Mouse (Mus musculus) megakaryocyte-erythroid progenitor cell, adult 5-6 weeks (primary cell): ENCODE measurements around the gene Atp8a2. TPM values are rescaled to one million over a fixed set of nuclear protein-coding genes. Genes with fewer than 3 reads are reported as not detected.
"Not testable (repeated sequence)": the region's sequence is repeated elsewhere in the genome, so short reads cannot be mapped to it uniquely, and the experiment has no call there.

Experiments used
- ATAC-seq: replicated peaks from 2 replicates; pipeline ENCODE4 v1.8.0; 2016; ENCODE audit warnings: mild to moderate bottlenecking, inconsistent platforms; ENCODE audit not compliant: severe bottlenecking, poor library complexity, low FRiP score, low TSS enrichment
- total RNA-seq, 2 experiments: library from RNA; stranded (forward) in 1 of 2; stranded (reverse) in 1 of 2; fragments of 200-1000, 215-1000 nt in 1 of 2; fragments of >200 nt in 1 of 2; fragmentation: Nextera tagmentation in 1 of 2; gene quantifications; 2 replicates each; pipeline ENCODE4 v1.2.3; 2014 to 2017

The Atp8a2 gene
- total RNA-seq, 2 experiments from 2014 or later, result 3.3 TPM; not detected in 1

- no peak for ATAC-seq
Observed at GRCm38 (mm10) chr14:59638906-59639703, 557.9 kb downstream of the Atp8a2 start.

GRCm38 (mm10) chr14:59633988-59634387 is 563.0 kb downstream of the Atp8a2 start:
- ATAC-seq, result no peak

- ATAC-seq, result no peak
Observed at GRCm38 (mm10) chr14:59633295-59633898, 563.6 kb downstream of the Atp8a2 start.

DNA sequence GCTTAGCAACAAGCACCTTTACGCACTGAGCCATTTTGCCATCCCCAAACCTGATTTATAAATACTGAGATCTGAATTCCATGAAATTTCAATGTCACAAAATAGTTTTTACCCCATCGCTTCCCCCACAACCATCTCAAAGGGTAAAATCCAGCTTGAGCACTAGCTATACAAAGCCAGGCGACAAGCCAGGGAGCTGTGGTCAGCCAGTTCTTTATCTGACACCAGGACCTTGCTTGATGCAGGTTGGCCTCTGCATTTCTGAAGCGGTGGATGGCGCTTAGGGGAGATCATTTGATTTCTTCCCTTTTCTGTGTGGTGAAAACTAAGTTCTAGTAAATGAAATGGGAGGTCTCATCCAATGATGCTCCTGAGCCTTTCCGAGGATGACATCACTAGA is 564.9 kb downstream of the Atp8a2 start:
- ATAC-seq, result no peak

DNA sequence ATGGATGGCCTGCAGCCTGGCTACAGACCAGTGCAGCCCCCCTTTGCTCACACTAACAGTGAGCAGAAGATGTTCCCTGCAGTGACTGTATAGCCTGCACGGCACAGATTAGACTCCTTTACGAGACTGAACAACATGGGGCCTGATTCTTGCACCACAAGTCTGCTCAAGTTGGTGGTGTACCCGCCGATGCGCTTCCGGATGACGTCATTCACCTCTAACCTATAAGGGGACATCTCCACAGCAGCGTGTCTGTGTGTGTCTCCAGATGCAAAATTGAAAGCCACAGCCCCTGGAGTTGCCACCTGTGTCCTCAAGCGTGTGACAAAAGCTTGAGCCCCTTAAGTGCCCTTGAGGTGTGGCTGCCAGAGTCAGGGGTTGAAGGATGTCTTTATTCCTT is 566.9 kb downstream of the Atp8a2 start:
- no peak for ATAC-seq

DNA sequence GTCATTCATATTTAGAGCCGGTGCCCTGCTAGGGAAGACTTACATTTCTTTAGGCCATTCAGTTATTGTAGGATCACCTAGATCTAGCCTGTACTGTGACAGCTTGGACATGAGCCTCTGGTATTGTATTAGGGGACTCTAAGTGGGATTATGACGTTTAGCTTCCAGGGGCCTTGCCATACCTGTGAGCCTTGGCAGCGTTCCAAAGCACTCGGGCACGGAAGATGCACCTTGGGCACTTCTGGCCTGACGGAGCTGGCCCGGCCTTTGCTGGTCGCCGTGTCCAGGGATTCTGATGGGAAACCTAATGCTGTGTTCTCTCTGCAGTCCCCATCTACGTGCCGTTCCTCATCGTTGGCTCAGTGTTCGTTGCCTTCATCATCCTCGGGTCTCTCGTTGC is 567.7 kb downstream of the Atp8a2 start:
- no peak for ATAC-seq

DNA sequence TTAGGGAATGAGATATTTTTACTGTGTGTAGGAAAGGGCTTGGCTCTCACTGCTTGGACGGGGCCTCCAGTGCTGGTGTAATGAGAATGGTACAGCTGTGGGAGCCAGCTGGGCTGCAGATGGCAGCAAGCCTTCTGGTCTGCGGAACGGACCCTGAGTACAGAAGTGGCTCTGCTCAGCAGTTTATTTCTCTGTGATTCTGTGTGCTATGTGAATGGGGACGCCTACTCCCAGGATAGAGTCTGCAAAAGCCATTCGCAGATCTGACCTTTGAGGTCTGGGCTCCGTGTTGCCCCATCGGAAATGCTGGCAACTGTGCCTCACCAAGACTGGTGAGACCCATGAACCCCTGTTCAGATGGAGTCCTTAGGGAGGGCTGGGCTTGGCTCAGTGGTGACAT is 569.2 kb downstream of the Atp8a2 start:
- no peak for ATAC-seq

DNA sequence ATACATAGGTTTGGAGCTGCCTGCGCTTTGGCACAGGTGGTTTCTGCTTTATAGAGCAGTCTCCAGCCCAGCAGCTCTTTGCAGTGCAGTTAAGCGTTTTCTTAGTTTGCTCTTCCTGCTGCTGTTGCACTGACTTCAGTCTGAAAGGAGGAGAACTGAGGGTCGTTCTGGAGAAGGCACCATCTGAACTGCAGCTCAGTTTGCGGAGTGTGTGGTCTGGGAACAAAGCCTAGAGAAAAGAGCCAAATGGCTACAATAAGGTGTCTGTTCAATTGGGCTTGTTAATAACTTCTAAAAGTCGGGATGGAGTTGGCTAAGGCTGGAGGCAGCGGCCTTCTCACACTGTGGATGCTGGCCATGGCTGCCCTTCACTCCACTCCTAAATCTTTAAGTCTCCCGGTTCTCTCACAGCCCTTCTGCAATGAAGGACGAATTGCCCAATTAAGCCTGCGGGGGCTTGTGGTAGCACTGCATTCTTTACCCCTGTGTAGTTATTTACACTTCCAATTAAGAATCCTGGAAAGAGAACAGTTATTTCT is 569.8 kb downstream of the Atp8a2 start:
- ATAC-seq, result no peak

GRCm38 (mm10) chr14:59626711-59627110 is 570.3 kb downstream of the Atp8a2 start:
- ATAC-seq, result no peak

DNA sequence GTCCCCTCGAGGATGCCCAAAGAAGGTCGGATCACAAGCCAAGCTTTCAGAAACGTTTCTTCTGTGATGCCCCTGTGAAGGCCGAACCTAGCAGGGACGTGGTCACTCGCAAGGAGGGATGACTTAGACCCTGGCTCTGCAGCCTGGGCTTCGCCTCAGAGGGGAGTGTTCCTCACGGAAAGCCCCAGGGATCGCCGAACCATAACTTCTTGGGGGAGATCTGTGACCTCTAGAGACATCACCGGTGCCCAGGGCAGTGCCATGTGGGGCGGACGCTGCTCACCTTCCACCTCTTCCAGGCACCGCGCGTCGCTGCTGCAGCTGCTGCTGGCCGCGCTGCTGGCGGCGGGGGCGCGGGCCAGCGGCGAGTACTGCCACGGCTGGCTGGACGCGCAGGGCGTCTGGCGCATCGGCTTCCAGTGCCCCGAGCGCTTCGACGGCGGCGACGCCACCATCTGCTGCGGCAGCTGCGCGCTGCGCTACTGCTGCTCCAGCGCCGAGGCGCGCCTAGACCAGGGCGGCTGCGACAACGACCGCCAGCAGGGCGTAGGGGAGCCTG is 571.1 kb downstream of the Atp8a2 start:
- 0 out of 2 replicates have a peak, but pooled peaks have one; percentile 10 for ATAC-seq

GRCm38 (mm10) chr14:59625158-59625805 is 571.7 kb downstream of the Atp8a2 start, which contains the start of gene Shisa2:
Shisa2 (plus strand) TSS chr14:59625308.
- ATAC-seq, result peak; percentile 30; the same call in 1 of the 2 replicates

GRCm38 (mm10) chr14:59624326-59624885 is 572.6 kb downstream of the Atp8a2 start:
- no peak for ATAC-seq

DNA sequence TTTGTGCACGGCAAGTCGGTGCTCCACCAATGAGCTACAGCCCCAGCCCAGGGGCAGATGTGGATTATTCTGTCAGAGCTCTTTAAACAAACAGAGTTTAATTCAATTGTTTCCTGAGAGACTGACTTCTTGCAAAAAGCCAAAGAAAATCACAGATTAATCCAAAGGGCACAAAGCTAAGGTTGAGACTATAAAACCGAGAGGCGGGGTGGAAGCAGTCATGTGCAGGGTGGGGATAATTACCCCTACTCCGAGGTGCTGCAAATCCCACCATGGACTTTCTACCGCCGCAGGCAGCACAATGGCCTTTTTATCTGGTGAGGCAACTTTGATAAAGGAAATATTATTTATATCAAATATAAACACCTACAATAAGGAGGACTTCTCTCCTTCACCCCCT is 580.2 kb downstream of the Atp8a2 start:
- ATAC-seq, result no peak

GRCm38 (mm10) chr14:59614149-59614548 is 582.8 kb downstream of the Atp8a2 start:
- not testable (repeated sequence) for ATAC-seq

DNA sequence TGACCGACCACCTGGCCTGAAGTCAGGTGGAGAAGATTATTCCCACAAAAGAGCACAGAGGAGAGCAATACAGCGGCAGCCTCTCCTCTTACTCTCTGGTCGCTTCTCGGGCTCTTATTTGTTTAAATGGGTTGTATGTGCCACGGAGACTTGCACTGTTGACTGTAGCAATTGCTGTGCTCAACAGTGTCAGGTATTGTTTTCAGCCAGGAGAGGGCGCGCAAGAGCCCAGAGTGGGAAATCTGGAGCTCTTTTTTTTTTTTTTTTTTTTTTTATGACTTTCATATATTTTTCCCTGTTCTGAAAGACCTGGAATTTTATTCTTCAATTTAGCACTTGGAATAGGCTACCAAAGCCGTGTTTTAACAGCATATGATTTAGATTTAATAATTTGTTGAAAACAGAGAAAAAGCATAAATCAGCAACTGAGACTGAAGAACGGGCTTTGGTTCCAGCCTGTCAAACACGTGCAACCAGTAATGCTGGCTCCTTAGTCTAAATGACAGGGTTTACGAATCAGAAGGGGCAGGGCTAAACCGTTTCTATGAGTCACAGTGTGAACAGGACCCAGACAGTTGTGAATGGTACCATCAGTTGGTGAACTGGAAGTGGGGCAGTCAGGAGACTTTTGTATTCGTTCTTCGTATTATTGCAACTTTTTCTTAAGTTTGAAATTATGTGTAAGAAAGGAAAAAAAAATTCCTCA is 583.9 kb downstream of the Atp8a2 start:
- ATAC-seq, result peak; percentile 59; the same call in 1 of the 2 replicates

DNA sequence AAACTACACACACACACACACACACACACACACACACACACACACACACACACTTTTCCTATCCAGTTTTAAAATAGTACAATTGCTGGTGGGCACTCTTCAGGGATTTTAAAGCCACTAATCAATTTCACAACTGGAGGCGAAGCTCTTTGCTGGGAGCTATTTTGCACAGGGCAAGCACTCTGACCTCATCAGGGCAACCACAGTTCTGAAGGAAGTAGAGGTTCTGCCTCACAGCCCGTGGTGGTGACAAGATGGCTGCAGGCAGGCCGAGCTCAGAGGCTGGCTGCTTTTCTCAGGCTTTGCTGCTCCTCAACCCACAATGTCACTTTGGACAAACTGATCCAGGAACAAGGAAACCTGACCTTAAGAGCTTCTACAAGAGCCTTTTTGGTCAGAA is 590.0 kb downstream of the Atp8a2 start:
- no peak for ATAC-seq

- peak; percentile 92 for ATAC-seq
Observed at GRCm38 (mm10) chr14:59605671-59606353, 591.2 kb downstream of the Atp8a2 start.

- peak; percentile 62 for ATAC-seq
Observed at GRCm38 (mm10) chr14:59604002-59604645, 592.9 kb downstream of the Atp8a2 start.
